Mouse (Mus musculus) hindbrain, embryonic 12.5 days (tissue): Measurements from ENCODE around the gene Dnajc30. TPM values are rescaled to one million over a fixed set of nuclear protein-coding genes. Genes with fewer than 3 reads are reported as not detected.

ENCODE experiments used
- ATAC-seq: fragments of 200-750 bp; cut with Nextera tagmentation; 2 replicates; pipeline ENCODE4 v1.8.0; 2017; ENCODE audit warnings: moderate TSS enrichment; ENCODE audit not compliant: low FRiP score
- H3K27ac ChIP-seq: fragments of 300-500 bp; sonication (generic); 2 replicates; pipeline ENCODE4 v1.5.1; 2016; ENCODE audit warnings: mild to moderate bottlenecking
- H3K27me3 ChIP-seq: fragments of 300-500 bp; sonication (generic); 2 replicates; pipeline ENCODE4 v1.6.1; 2016; ENCODE audit warnings: mild to moderate bottlenecking
- H3K36me3 ChIP-seq: fragments of 300-500 bp; sonication (generic); 2 replicates; pipeline ENCODE4 v1.6.1; 2016; ENCODE audit warnings: mild to moderate bottlenecking
- H3K4me1 ChIP-seq: fragments of 300-500 bp; sonication (generic); 2 replicates; pipeline ENCODE4 v1.6.1; 2016
- H3K4me2 ChIP-seq: fragments of 300-500 bp; sonication (generic); replicated peaks from 2 replicates; pipeline ENCODE4 v1.6.1; 2016; ENCODE audit warnings: mild to moderate bottlenecking
- H3K4me3 ChIP-seq: fragments of 300-500 bp; sonication (generic); 2 replicates; pipeline ENCODE4 v1.5.1; 2016; ENCODE audit warnings: mild to moderate bottlenecking
- H3K9ac ChIP-seq: fragments of 300-500 bp; sonication (generic); 2 replicates; pipeline ENCODE4 v1.6.1; 2016; ENCODE audit warnings: mild to moderate bottlenecking, moderate library complexity
- H3K9me3 ChIP-seq: fragments of 300-500 bp; sonication (generic); replicated peaks from 2 replicates; pipeline ENCODE4 v1.6.1; 2016; ENCODE audit warnings: mild to moderate bottlenecking
- WGBS: fragments of 180-500 bp; shearing (Covaris S2); methylation state at CpG from one replicate; pipeline ENCODE4 v1.1.7; 2016; 5-methylcytosine and 5-hydroxymethylcytosine counted together
- polyA plus RNA-seq: library from polyadenylated mRNA; unstranded; fragments of >200 nt; fragmentation: Nextera tagmentation; extraction: Ambion mirVana; gene quantifications from 2 replicates; pipeline ENCODE4 v1.2.1, GENCODE M21; 2016

The Dnajc30 gene
- polyA plus RNA-seq, 1 experiment from 2014 or later = 28.9 TPM

GRCm38 (mm10) chr5:135086871-135087270 lies 22.9 kb downstream of the Dnajc30 start:
- no peak overlapping the region for H3K4me3 ChIP-seq
- no peak overlapping the region for H3K4me2 ChIP-seq
- H3K4me1 ChIP-seq = peaks cover 5% of the 10 kb centered on the region; the same call in 1 of the 2 replicates
- no peaks in the 10 kb centered on the region for H3K36me3 ChIP-seq
- no peak overlapping the region for H3K9ac ChIP-seq
- WGBS = 55% methylated on average over 4 of the region's 4 CpGs
- ATAC-seq = no peak
- H3K27ac ChIP-seq = no peak overlapping the region
- H3K9me3 ChIP-seq = no peaks in the 10 kb centered on the region; the same call in 1 of the 2 replicates
- H3K27me3 ChIP-seq = peaks cover 58% of the 10 kb centered on the region

- no peak for ATAC-seq
- Histone ChIP-seq H3K9me3 (no peaks in the 10 kb centered on the region; the same call in 1 of the 2 replicates), H3K9ac (peak within 1 kb of the TSS; percentile 35), H3K27ac (no peak within 1 kb of the TSS), H3K27me3 (peaks cover 69% of the 10 kb centered on the region), H3K4me1 (peaks cover 5% of the 10 kb centered on the region; the same call in 1 of the 2 replicates), H3K4me3 (peak within 1 kb of the TSS; percentile 19), H3K4me2 (peak within 1 kb of the TSS; percentile 43), H3K36me3 (no peaks in the 10 kb centered on the region)
- WGBS = 1% methylated on average over 31 of the region's 39 CpGs
Measured at GRCm38 (mm10) chr5:135089653-135090052, 25.7 kb downstream of the Dnajc30 start, which contains the start of gene Mlxipl. Gene Mlxipl (plus strand): TSS chr5:135089890.

GRCm38 (mm10) chr5:135100981-135101380 lies 37.0 kb downstream of the Dnajc30 start:
- Histone ChIP-seq H3K36me3 (no peaks in the 10 kb centered on the region), H3K4me2 (no peak overlapping the region), H3K4me3 (no peak overlapping the region), H3K9me3 (no peaks in the 10 kb centered on the region), H3K27ac (no peak overlapping the region), H3K27me3 (peaks cover 19% of the 10 kb centered on the region), H3K4me1 (no peaks in the 10 kb centered on the region), H3K9ac (no peak overlapping the region)
- no peak for ATAC-seq
- 59% methylated on average over 1 of the region's 1 CpGs for WGBS

- peaks cover 49% of the 10 kb centered on the region for H3K27me3 ChIP-seq
- H3K4me3 ChIP-seq = no peak overlapping the region
- no peak overlapping the region for H3K9ac ChIP-seq
- no peak for ATAC-seq
- no peaks in the 10 kb centered on the region for H3K36me3 ChIP-seq
- no peak overlapping the region for H3K27ac ChIP-seq
- H3K4me2 ChIP-seq = no peak overlapping the region
- peaks cover 16% of the 10 kb centered on the region for H3K4me1 ChIP-seq
- 65% methylated on average over 11 of the region's 11 CpGs for WGBS
- H3K9me3 ChIP-seq = no peaks in the 10 kb centered on the region
Measured at GRCm38 (mm10) chr5:135103999-135104660, 40.1 kb downstream of the Dnajc30 start.

- no peaks in the 10 kb centered on the region for H3K36me3 ChIP-seq
- peak; percentile 89 for ATAC-seq
- H3K4me3 ChIP-seq = peak overlapping the region; percentile 48
- H3K27ac ChIP-seq = no peak overlapping the region
- under 1% methylated on average over 48 of the region's 48 CpGs for WGBS
- no peaks in the 10 kb centered on the region for H3K9me3 ChIP-seq
- H3K4me1 ChIP-seq = peaks cover 16% of the 10 kb centered on the region
- peaks cover 67% of the 10 kb centered on the region for H3K27me3 ChIP-seq
- peak overlapping the region; percentile 92 for H3K4me2 ChIP-seq
- H3K9ac ChIP-seq = peak overlapping the region; percentile 60
Measured at GRCm38 (mm10) chr5:135106758-135107256, 42.8 kb downstream of the Dnajc30 start.

- Histone ChIP-seq H3K9me3 (no peaks in the 10 kb centered on the region), H3K4me2 (peak overlapping the region; percentile 92)
- 0 out of 2 replicates have a peak, but pooled peaks have one; percentile 50 for ATAC-seq
Measured at GRCm38 (mm10) chr5:135107521-135108501, 43.8 kb downstream of the Dnajc30 start.

GRCm38 (mm10) chr5:135109017-135109416 lies 45.0 kb downstream of the Dnajc30 start:
- Histone ChIP-seq H3K4me1 (peaks cover 16% of the 10 kb centered on the region), H3K36me3 (no peaks in the 10 kb centered on the region), H3K27me3 (peaks cover 65% of the 10 kb centered on the region), H3K9ac (no peak overlapping the region), H3K4me3 (no peak overlapping the region), H3K4me2 (no peak overlapping the region), H3K27ac (no peak overlapping the region), H3K9me3 (no peaks in the 10 kb centered on the region)
- WGBS = 48% methylated on average over 6 of the region's 6 CpGs
- no peak for ATAC-seq

More at GRCm38 (mm10) chr5:135107521-135108501, 43.8 kb downstream of the Dnajc30 start:
- WGBS = 10% methylated on average over 40 of the region's 40 CpGs
- H3K9ac ChIP-seq = no peak overlapping the region
- H3K4me1 ChIP-seq = peaks cover 16% of the 10 kb centered on the region
- no peaks in the 10 kb centered on the region for H3K36me3 ChIP-seq
- H3K4me3 ChIP-seq = peak overlapping the region; percentile 48
- H3K27ac ChIP-seq = no peak overlapping the region
- H3K27me3 ChIP-seq = peaks cover 67% of the 10 kb centered on the region

GRCm38 (mm10) chr5:135109426-135109825 lies 45.4 kb downstream of the Dnajc30 start:
- Histone ChIP-seq H3K9me3 (no peaks in the 10 kb centered on the region), H3K4me2 (no peak overlapping the region), H3K27me3 (peaks cover 62% of the 10 kb centered on the region), H3K36me3 (no peaks in the 10 kb centered on the region), H3K4me3 (no peak overlapping the region), H3K9ac (no peak overlapping the region), H3K4me1 (peaks cover 16% of the 10 kb centered on the region), H3K27ac (no peak overlapping the region)
- ATAC-seq = no peak
- 88% methylated on average over 3 of the region's 3 CpGs for WGBS

GRCm38 (mm10) chr5:135109976-135110375 lies 46.0 kb downstream of the Dnajc30 start:
- H3K27me3 ChIP-seq = peaks cover 56% of the 10 kb centered on the region
- H3K9me3 ChIP-seq = no peaks in the 10 kb centered on the region
- H3K27ac ChIP-seq = no peak overlapping the region
- H3K36me3 ChIP-seq = no peaks in the 10 kb centered on the region
- peaks cover 16% of the 10 kb centered on the region for H3K4me1 ChIP-seq
- H3K9ac ChIP-seq = no peak overlapping the region
- WGBS = 69% methylated on average over 6 of the region's 6 CpGs
- no peak overlapping the region for H3K4me2 ChIP-seq
- no peak overlapping the region for H3K4me3 ChIP-seq
- ATAC-seq = no peak

GRCm38 (mm10) chr5:135113782-135114181 lies 49.8 kb downstream of the Dnajc30 start:
- H3K27ac ChIP-seq = no peak overlapping the region
- H3K4me1 ChIP-seq = no peaks in the 10 kb centered on the region
- H3K4me3 ChIP-seq = no peak overlapping the region
- H3K36me3 ChIP-seq = no peaks in the 10 kb centered on the region
- no peak overlapping the region for H3K9ac ChIP-seq
- no peak overlapping the region for H3K4me2 ChIP-seq
- no peak for ATAC-seq
- peaks cover 22% of the 10 kb centered on the region for H3K27me3 ChIP-seq
- WGBS = 87% methylated on average over 12 of the region's 12 CpGs
- no peaks in the 10 kb centered on the region for H3K9me3 ChIP-seq

- 90% methylated on average over 8 of the region's 8 CpGs for WGBS
- Histone ChIP-seq H3K4me3 (no peak overlapping the region), H3K27ac (no peak overlapping the region), H3K36me3 (no peaks in the 10 kb centered on the region), H3K9me3 (no peaks in the 10 kb centered on the region), H3K9ac (no peak overlapping the region), H3K4me1 (no peaks in the 10 kb centered on the region), H3K27me3 (peaks cover 7% of the 10 kb centered on the region), H3K4me2 (no peak overlapping the region)
- no peak for ATAC-seq
Measured at GRCm38 (mm10) chr5:135115241-135115640, 51.2 kb downstream of the Dnajc30 start.
